Mouse (Mus musculus) gonadal fat pad, adult 2 months (tissue): Measurements from ENCODE around the gene Uchl4. TPM values are rescaled to one million over a fixed set of nuclear protein-coding genes. Genes with fewer than 3 reads are reported as not detected.

Experiments used
- DNase-seq: peaks from one replicate; pipeline ENCODE4 v3.0.0-alpha.2; 2012; ENCODE audit warnings: low read depth
- polyA plus RNA-seq: library from polyadenylated mRNA; depleted of rRNA; stranded (reverse); fragments of >200 nt; gene quantifications from 2 replicates; pipeline ENCODE4 v1.2.3, GENCODE M21; 2012; rRNA removed

Gene Uchl4
- polyA plus RNA-seq, 1 experiment = not detected

DNA sequence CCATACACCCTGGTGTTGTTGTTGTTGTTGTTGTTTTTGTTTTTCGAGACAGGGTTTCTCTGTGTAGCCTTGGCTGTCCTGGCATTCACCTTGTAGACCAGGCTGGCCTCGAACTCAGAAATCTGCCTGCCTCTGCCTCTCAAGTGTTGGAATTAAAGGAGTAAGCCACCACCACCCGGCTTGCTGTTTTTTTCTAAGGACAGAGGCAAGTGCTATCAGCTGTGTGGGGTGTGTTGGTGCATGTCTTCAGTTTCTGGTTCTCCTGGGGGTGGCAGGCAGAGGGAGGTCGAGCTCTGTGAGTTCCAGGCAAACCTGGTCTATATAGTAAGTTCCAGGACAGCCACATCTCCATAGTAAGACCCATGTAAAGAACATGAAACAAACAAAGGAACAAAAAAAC lies 39.3 kb downstream of the Uchl4 start:
- DNase-seq = no peak

DNA sequence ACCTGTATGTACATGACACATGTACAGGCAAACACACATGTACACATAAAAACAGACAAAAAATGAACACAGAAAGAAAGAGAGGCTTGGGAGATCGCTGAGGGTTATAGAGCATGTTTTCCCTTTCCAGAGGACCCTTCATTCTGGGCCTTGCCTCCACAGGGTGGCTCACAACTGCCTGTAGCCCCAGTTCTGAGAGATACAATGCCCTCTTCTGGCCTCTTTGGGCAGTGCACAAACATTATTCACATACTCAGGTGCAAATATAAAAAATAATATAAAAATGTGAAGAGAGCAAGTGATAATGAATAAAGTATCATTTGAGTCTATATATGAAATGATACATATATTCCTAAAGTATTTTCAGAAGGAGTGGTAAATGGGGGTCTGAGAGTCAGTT lies 39.9 kb downstream of the Uchl4 start:
- no peak for DNase-seq

GRCm38 (mm10) chr9:64277706-64278105 lies 42.7 kb downstream of the Uchl4 start:
- DNase-seq = no peak

DNA sequence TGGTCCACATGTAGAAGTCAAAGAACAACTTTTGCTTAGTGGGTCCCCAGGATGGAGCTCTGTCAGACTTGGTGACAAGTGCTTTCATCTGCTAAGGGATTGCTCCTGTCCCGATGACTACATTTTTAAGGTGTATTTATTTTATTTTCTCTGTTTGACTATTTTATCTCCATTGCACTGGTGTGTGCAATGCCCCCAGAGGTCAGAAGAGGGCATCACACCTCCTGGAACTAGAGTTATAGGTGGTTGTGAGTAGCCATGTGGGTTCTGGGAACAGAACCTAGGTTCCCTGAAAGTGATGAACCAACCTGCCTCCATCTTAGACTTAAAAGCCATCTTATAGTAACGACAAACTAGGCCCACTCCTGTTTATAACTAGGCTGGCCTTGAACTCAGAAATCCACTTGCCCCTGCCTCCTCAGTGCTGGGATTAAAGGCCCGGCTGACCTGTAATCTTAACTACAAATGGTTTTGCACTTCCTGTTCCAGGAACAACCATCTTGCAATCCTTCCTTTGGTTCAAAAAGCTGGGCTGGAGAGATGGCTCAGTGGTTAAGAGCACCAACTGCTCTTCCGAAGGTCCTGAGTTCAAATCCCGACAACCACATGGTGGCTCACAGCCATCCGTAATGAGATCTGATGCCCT lies 43.8 kb downstream of the Uchl4 start:
- DNase-seq = no peak

DNA sequence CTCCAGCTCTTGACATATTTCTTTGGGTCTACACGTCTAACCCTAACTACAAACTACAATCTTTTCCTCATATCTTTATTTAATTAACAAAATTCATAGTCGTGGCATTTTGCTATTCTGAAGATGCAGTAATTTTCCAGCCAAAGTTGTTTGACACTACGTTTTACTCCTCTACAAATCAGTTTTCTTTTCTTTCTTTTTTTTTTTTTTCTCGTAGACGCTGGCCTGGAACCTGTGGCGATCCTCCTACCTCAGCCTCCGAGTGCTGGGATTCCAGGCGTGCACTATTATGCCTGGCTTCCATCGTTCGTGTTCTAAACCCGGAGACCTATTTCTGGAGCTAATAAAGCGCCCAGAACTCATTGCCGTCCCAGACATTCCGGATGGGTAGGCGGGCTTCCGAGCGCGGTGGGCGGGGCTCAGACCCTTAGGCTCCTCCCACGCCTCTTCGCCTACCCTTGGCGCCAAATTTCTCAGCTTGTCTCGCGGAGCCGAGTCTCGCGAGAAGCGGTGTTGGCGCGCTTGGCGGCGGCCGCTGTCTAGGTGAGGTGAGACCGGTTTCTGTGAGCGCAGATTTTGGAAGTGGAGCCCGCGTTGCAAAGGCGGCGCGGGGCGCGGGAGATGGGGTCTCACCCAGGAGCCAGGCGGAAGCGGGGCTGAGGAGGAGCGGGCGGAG lies 46.2 kb downstream of the Uchl4 start, which contains the start of gene Tipin:
Gene Tipin, plus strand, starts transcription at position 477 of the 676 bp plus-strand sequence.
- peak; percentile 33 for DNase-seq

GRCm38 (mm10) chr9:64281781-64282178 lies 46.8 kb downstream of the Uchl4 start:
- DNase-seq = no peak

GRCm38 (mm10) chr9:64282404-64282987 lies 47.5 kb downstream of the Uchl4 start:
- DNase-seq = no peak

Other genes with a start within 250 kb of the Uchl4 start
- 12.2 and 14.4 TPM in 2 replicates for gene Smad6, start 213.1 kb upstream of the Uchl4 start, polyA plus RNA-seq
- gene Lctl, start 118.1 kb upstream of the Uchl4 start, polyA plus RNA-seq = 5.2 and 21.8 TPM in 2 replicates
- 1.7 and 1.9 TPM in 2 replicates for gene Zwilch, start 62.1 kb upstream of the Uchl4 start, polyA plus RNA-seq
- gene Rpl4, start 61.8 kb upstream of the Uchl4 start, polyA plus RNA-seq = 584 and 601 TPM in 2 replicates
- 13.4 and 16.5 TPM in 2 replicates for gene Snapc5, start 55.9 kb upstream of the Uchl4 start, polyA plus RNA-seq
- 44.1 and 46.5 TPM in 2 replicates for gene Map2k1, start 18.4 kb downstream of the Uchl4 start, polyA plus RNA-seq
- 8.1 and 9.0 TPM in 2 replicates for gene Tipin, start 46.4 kb downstream of the Uchl4 start, polyA plus RNA-seq
- gene Dis3l, start 106.1 kb downstream of the Uchl4 start, polyA plus RNA-seq = 6.5 and 6.8 TPM in 2 replicates
- gene Megf11, start 150.4 kb downstream of the Uchl4 start, polyA plus RNA-seq = 0.39 and 0.86 TPM in 2 replicates